Mouse (Mus musculus) spleen, adult 18-20 months (tissue): ENCODE data around the gene Gltp.

Source experiments
- DNase-seq, 2 experiments: peaks; one replicate each; pipeline ENCODE4 v3.0.0; 2022; ENCODE audit warnings: mixed read lengths in 2 of 2

Gltp gene

DNA sequence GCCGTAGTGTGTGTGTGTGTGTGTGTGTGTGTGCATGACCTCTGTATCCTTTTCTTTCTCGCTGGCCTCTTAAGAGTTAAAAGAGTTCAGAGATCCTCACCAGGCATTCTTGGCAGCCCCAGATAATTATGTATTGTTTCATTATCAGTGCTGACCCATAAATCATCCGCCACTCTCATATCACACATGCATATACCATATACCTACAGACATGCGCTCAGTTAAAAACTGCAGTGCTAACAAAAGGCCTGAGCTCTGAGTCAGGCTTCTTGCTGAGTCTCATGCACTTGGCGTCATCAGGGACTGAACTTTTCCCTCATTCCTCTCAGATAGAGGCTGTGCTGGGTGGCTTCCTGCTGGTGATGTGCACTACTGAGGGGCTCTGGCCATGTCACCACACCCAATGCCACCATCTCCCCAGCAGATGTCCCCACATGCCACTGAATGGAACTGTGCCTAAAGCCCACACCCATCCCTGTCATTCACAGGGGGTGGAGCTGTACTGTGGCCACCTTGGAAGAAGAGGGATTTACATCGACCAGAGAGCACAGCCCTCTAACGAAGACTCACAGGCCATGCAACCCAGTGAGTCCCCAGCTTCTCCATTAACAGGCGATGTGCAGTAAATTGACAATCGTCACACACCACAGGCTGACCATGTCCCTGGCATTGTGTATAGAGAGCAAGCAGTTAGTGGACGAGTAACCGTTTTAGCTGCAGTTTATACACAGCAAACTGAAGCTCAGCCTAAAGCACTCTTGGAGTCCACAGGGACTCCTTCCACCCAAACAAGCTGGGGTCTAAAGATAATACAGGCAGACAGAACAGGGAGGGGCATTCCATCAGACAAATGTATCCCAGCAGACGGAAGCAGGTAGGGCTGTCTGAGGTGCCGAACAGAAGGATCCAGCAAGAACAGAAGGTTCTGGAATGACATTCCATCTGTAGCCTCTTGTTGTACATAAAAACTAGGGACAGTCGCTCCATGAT is 11.9 kb upstream of the Gltp start:
- no peak for DNase-seq

DNA sequence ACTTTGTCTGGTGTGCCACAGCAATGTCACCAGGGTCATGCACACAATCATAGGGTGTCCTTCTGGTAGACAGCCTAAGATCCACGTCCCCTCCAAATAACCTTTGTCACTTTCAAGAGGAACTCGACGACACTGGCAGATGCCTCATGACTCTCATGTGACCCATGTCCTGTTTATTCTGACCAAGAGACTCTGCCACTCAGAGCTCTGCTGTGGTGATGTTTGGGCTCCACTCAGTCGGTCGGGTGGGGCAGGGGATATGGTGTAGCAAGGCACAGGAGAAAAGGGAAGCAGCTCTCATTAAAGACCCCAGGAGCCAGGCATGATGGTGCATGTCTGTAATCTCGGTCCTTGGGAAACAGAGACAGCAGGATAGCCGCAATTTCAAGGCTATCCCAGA is 8.2 kb upstream of the Gltp start:
- no peak for DNase-seq

DNA sequence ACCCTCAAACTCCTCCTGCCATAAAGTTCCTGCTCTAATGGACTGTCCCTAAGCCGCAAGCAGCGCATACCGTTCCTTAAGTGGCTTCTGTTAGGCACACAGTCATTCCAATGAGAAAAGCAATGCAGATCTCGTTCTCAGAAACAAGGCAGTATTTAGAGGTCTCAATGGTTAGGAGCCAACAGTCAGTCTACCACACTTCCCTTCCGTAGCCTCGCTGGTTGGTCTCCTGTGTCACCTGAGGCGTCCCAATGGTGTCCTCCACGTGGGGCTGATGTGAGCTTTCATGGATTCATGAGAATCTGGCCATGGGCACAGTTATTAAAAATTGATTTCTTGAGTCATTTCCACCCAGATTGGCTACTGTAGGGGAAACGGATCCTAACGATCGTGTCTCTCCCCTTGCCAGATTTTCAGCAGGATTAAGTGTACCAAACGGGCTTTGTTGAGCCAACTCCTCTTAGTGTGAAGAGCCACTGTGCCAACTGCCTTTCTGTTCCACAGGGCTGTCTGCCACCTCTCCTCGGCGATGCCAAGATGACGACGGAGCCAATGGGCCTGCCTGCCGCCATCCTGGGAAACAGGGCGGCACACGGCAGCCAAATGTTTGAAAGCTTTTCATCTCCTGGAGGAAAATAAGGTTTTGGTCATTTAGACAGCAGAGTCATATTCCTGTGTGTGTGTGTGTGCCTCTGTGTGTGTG is 7.4 kb upstream of the Gltp start:
- DNase-seq, result no peak

DNA sequence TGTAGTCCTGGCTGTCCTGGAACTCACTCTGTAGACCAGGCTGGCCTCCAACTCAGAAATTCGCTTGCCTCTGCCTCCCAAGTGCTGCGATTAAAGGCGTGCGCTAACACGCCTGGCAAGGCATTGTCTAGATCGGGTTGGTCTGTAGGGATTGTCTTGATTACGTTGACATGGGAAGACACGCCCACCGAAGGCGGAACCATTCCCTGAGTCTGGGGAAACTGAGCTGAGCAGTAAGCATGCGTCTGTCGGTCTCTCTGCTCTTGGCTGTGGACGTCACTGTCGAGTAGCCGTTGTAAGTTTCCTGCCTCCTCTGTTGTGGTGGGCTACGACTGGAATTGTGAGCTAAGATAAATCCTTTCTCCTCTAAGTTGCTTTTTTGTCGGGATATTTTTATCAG is 6.2 kb upstream of the Gltp start:
- no peak for DNase-seq

DNA sequence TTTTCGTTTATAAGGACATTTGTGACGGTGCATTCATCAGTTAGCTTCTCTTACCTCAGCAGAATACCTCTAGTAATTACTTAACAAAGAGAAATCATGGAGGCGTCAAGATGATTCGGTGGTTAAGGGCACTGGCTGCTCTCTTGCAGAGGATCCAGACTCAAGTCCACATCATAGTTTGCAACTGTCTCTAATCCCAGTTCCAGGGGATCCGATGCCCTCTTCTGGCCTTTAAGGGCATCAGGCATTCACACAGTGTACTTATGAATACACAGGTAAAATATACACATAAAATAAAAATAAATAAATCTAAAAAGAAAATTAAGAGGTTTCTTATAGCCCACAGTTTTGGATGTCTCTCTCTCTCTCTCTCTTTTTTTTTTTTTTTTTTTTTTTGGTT is 5.0 kb upstream of the Gltp start:
- no peak for DNase-seq

DNA sequence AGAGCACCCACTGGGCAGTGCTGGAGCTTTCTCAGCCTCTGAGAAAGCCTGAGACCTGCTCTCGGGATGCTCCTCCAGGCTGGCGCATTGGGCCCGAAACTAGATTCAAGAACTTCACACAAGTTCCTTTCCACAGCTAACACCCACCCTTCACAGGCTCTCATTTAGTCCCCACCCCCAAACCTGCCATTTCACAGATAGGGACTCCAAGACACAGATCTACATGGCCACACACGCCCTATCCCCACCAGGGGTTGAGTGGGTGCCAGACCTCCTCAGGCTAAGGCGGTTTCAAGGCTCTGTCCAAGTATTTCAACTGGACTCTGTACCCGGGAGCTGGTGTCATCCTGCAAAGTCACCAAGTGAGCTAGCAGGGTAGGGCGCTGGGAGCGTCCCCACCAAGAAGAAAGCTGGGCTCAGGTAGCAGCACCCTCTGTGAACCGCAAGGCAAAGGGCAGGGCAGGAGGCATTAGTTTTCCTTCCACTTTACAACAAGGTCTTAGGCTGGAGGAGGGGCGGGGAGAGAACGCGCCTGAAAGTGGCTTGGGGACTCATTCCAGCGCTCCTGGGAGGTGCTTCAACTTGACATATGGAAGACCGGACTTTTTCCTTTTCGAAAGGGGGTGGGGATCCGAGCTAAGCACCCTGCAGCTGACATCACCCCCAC is 951 bp downstream of the Gltp start:
- peak in 1 of 2 experiments; percentile 34 for DNase-seq

DNA sequence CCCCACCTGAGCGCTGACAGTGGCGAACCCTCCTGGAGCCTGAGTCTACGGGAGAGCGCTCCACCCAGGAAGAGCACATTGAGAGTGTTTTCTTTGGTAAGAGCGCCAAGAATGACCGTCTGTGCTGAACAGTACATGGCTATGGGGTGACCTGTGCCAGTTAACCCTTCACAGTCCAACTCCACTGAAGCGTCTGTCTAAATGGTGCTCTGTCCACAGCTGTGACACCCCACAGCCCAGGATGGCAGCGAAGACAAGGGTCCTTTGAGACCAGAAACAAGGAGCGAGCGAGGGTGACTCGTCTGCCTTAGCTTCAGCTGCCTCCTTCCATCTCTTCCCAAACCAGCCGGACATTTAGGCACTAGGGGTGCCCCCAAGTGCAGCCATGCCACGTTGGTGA is 2.1 kb downstream of the Gltp start:
- DNase-seq, result no peak

DNA sequence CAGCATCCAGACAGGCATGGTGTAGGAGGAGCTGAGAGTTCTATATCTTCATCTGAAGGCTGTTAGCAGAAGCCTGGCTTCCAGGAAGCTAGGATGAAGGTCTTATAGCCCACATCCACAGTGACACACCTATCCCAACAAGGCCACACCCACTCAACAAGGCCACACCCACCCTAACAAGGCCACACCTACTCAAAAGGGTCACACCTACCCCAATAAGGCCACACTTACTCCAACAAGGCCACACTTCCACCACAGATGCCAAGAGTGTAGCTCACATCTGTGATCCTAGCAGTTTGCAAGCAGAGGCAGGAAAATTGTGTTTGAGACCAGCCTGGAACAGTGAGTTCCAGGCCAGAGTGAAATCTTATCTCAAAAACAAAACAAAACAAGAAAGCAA is 2.9 kb downstream of the Gltp start:
- no peak for DNase-seq

DNA sequence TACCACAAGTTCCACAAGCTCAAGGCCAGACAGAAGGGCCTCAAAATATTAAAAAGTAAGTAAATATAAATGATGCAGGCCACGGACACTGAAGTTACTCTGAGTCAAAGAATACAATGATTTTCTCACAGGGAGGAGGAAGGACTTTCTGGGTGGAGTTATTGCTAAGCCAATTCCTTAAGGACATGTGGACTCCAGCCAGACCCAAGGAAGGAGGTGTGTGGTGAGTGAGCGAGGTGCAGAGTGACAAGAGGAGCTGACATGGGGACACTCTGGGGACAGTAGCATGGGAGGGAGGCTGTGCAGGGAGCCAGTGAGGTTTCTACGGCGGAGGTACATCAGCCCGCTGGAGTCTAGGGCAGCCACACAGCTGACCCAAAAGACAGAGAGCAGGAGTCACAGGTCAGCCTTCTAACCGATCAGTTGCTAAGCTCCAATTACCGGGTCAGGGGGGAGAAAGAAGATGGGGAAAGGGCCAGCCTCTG is 4.0 kb downstream of the Gltp start:
- DNase-seq, result no peak

DNA sequence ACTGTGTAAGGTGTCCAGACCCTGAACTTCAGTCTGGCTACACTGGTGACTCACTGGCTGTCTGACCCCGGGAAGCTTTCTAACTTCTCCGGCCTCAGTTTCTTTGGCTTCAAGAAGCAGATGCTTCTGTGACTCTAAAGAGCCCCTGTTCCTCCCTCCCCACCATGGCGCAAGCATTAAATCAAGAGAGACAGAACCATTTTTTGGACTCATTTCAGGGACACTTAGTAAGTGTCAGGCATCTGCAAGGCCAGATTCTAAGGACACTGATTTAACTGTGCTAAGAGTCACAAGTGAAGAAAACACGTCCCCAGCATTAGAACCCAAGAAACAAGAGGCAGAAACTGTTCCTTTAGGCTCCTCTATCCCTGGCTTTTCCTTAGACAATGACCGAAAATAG is 4.8 kb downstream of the Gltp start:
- no peak for DNase-seq

DNA sequence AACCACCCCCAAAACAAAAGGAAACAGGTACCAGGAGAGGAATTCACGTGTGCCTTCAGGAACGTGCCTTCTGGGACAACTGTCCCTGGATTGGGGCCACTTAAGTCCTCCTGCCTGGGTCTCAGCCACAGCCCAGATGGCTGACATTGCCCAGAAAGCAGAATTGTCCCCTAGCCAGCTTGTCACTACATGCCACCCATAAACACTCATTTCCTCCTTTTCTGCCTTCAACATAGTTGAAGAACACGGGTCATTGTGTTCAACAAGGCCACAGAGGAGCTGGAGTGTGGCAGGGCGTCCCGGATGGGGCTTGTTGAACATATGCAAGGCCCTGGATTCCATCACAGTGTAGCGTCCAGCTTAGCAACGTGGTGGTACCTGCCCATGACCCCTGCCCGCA is 9.1 kb downstream of the Gltp start:
- DNase-seq, result peak in 1 of 2 experiments; percentile 24

DNA sequence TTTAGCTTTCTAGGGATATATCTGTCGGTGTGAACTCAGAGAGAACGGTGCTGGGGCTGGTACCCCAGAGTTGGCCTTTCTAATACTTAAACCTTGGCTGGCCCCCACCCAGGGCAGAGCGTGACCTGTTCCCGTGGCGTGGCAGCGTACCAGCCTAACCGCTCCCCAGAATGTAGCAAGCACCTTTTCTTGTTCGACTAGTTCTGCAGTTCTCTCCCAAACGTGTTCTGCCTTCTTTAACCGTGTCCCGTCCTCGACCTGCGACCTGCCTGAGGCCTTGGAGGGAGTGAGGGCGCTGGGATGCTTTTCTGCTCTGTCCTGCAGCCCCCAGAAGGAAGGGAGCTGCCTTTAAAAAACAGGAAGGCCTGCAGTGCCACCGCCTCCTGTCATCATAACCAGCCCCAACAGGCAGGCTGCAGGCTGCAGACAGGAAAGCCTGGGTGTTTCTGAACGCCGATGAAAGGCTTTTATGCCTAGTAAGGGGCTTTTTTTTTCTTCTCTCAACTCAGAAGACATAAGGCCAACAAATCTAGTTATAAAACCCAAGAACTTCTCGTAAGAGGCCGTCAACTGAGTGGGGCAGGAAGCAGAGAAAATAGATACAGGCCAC is 10.0 kb downstream of the Gltp start:
- no peak for DNase-seq

DNA sequence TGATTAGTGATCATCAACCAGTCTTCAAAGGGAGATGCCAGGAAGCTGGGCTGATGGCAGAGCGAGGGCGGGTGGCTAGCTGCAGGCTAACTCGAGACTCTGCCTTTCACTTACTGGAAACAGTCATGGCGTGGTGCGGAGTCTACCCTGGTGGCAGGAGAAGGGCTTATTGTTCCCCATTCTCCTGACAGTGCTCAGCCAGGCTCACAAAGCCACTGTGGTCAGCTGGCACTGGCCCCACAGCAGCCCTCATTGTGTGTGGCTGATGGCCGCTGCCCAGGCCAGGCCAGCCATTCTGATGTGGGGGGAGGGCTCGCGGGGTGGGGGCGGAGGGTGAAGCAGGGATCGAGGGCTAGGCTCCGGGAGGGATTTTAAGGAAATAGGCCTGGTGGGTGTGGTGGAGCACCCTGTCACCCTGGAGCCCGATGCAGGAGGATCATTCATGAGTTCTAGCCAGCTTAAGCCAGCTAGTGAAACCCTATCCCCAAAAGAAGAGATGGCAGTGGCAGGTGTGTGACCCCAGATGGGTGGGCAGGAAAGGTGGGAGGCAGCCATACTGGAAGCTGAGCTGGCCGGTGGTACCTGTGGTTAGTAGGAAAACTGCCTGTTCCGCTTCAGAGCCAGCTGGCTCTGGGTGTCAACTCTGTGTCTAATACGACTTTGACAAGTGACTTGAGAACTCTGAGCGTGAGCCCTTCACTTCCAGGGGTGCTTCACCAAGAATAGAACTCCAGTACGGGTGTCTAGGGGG is 10.8 kb downstream of the Gltp start:
- DNase-seq, result no peak

DNA sequence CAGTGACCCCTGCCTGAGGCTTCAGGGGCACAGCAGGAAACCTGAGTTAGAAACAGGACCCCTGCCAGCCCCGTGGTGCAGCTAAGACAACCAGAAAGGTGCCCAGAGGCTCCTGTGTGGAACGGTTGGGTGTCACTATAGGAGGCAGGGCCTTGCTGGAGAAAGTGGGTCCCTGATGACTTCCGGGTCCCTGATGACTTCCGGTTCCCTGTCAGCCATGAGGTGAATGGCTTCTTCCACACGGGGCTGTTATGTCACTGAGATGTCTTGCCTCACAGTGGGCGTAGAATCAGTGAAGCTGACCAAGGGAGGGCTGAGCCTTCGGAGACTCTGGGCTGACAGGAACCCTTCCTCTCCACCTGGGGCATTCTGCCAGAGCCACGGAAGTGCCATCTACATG is 16.2 kb downstream of the Gltp start:
- DNase-seq, result no peak

DNA sequence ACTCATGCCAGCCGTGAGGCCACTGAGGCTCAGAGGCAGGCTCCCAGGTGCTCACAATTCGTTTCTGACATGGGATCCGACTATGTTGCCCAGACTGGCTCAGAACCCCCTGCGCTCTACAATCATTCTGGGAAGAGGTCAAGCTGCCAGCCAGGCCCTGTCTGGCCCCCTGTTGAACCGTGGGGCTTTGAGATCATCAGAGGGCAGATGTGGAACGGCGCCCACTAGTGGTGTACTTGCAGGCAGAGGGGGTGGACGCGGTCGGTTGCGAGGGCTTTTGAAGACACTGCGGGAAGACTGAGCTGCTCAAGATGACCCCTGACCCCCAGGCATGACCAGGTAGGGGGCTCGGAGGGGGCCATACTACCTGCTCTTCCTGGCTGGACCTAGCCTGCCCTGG is 17.7 kb downstream of the Gltp start:
- no peak for DNase-seq

DNA sequence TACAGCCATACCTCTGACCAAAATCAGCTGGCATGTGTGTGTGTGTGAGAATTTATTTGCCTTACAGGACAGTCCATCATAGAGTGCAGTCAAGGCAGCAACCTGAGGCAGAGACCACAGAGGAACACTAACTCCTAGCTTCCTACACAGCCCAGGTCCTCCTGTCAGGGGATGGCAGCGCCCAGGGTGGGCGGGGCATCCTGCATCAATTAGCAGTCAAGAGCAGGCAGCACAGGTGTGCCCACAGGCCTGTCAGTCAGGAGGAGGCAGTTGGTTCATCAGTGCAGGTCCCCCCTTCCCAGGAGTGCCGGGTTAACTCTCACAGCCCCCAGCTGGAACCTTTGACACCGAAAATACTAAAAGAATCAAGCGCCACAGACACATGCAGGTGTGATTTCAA is 21.8 kb downstream of the Gltp start:
- no peak for DNase-seq

DNA sequence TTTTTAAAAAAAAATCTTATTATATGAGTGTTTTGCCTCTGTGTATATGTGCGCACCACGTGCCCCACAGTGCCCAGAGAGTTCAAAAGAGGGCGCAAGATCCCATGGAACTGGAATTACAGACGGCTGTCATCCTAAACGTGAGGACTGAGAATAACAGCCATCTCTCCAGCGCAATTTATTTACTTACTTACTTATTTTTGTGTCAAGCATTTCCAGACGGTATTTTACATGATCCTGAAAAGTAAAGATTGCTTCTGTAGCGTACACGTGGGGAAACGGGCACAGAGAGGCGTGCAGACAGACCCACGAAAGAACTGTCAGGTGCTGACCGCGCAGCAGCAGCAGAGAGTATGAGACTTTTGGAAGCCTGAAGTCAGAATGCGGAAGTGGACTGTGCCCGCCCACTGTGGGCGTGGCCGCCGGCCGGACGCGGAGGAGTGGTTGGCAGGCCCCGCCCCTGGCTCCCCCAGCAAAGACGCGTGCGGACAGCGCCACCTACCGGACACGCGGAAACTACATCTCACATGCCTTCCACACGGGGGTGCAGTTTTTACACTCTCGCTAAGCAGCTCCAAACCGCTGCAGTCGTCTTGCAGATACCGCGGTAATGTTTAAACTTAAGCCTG is 23.4 kb downstream of the Gltp start:
- peak; percentile 98 to 100 for DNase-seq

DNA sequence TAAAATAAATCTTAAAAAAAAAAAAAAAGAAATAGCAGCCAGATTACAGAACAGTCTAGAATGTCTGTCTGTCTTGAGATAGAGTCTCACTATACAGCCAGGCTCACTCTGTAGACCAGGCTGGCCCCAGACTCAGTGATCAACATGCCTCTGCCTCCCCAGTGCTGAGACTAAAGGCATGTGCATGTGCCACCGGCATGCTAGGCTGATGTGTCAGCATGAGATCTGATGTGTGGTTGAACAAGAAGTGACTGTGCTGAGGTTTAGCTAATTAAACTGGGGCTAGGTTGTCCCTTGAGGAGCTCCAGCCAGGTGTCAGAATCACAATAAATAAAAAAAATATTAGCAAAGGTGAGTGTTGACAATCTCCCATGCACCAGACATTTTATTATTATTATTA is 24.1 kb downstream of the Gltp start:
- no peak for DNase-seq

DNA sequence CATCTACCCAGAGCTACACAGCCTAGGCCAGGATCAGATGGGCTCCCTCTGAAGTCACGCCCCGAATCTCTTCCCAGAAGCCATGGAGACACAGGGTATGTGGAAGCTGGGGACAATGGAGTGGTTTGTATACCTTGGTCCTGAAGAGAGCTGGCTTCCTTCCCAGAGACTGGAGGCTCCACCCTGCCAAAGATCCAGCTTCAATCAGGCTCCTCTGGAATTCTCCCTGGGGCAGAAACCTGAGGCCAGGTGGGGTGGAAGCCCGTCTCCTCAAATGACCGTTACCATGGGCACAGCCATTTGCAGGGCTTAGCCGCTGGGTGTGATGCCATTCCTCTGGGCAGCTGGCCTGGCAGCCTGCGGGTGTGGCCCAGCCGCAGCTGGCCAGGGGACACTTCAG is 26.0 kb downstream of the Gltp start:
- DNase-seq, result no peak

DNA sequence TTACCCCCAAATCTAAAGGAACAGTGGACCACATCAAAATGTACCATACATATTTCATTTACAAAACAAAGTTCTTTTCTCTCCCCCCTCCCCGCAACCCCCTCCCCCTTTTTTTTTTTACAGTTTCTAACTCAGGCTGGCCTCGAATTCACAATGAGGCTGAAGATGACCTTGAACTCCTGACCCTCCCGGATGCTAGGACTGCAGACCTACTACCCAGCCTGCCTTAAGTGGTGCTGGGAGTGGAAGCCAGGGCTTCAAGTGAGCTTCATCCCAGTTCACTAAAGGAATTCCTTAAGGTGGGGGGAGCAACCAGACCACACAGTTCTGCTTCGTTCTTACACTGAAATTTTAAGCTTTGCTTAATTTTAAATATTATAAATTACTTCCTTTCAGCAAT is 26.6 kb downstream of the Gltp start:
- DNase-seq, result no peak

DNA sequence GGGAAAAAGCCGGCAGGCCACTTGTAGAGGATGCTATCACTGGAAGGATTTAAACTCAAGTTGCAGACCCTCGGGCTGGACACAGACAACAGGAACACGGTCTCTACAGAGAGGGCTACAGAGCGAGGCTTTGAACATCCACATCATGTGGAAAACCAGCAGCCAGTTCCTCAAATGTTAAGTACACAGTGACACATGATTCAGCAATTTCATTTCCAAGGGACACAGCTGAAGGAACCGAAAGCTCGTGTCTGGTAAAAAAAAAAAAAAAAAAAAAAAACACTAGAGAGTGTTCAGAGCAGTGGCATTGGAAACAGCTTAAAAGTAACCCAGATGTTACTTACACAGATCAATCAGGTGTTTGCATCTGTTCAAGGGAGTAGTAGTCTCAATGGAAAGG is 29.8 kb downstream of the Gltp start:
- DNase-seq, result no peak

DNA sequence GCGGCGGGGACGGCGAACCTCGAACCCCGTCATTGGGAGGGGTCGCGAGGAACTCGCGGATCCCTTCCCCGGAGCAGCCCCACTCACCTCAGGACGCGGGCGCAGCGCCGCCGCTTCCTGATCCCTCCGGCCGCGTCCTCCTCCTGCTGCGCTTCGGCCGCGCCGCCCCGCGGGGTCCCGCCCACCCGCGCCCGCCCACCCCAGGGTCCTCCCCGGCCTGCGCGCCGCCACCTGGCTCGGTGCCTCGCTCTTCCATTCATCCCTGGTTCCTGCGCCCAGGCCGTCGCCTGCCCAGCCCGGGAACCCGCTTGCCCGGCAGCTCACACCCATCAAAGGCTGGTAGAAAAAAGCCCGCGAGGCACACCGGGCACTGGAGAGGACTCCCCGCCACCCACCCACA is 32.5 kb downstream of the Gltp start, which contains the start of gene Trpv4:
TSS of gene Trpv4 (minus strand) at position 167 of the 400 bp plus-strand sequence.
- DNase-seq, result no peak
